Mouse (Mus musculus): Measurements from ENCODE around the gene Arfrp1. TPM values are rescaled to one million over a fixed set of nuclear protein-coding genes. Genes with fewer than 3 reads are reported as not detected.

Arfrp1 gene
- polyA plus RNA-seq, 1 experiment from 2014 or later, result 63.0 TPM

GRCm38 (mm10) chr2:181392600-181393213 lies 27.5 kb upstream of the Arfrp1 start:
- H3K36me3 ChIP-seq (ENCODE audit: control insufficient read depth, insufficient read depth), result no peaks in the 10 kb centered on the region
- ATAC-seq (replicated peaks; ENCODE audit: extremely low read depth, insufficient read depth, low FRiP score), result peak; percentile 71; the same call in 1 of the 2 replicates
- WGBS, result 25% methylated on average over 4 of the region's 4 CpGs

GRCm38 (mm10) chr2:181391541-181391940 lies 26.3 kb upstream of the Arfrp1 start:
- Histone ChIP-seq H3K4me3 (ENCODE audit: low read length) (no peak overlapping the region), H3K9ac (ENCODE audit: low read length) (no peak overlapping the region), H3K27me3 (ENCODE audit: control insufficient read depth, insufficient read depth, low read length) (no peaks in the 10 kb centered on the region), H3K36me3 (ENCODE audit: control insufficient read depth, insufficient read depth) (no peaks in the 10 kb centered on the region; the same call in 1 of the 2 replicates), H3K27ac (ENCODE audit: low read length) (no peak overlapping the region), H3K4me1 (ENCODE audit: control insufficient read depth, insufficient read depth, low read length) (no peaks in the 10 kb centered on the region), H3K9me3 (replicated peaks; ENCODE audit: control insufficient read depth, low read length) (no peaks in the 10 kb centered on the region), H3K4me2 (ENCODE audit: low read depth, low read length) (no peak overlapping the region)
- WGBS, result 64% methylated on average over 2 of the region's 2 CpGs
- ATAC-seq (replicated peaks; ENCODE audit: extremely low read depth, insufficient read depth, low FRiP score), result no peak

More at GRCm38 (mm10) chr2:181392600-181393213, 27.5 kb upstream of the Arfrp1 start:
- Histone ChIP-seq H3K9ac (ENCODE audit: low read length) (no peak overlapping the region), H3K27ac (ENCODE audit: low read length) (no peak overlapping the region), H3K27me3 (ENCODE audit: control insufficient read depth, insufficient read depth, low read length) (no peaks in the 10 kb centered on the region), H3K9me3 (replicated peaks; ENCODE audit: control insufficient read depth, low read length) (no peaks in the 10 kb centered on the region), H3K4me2 (ENCODE audit: low read depth, low read length) (no peak overlapping the region), H3K4me3 (ENCODE audit: low read length) (no peak overlapping the region), H3K4me1 (ENCODE audit: control insufficient read depth, insufficient read depth, low read length) (peaks cover 7% of the 10 kb centered on the region)

- ATAC-seq (replicated peaks; ENCODE audit: extremely low read depth, insufficient read depth, low FRiP score), result no peak
- Histone ChIP-seq H3K27ac (ENCODE audit: low read length) (no peak overlapping the region), H3K4me3 (ENCODE audit: low read length) (no peak overlapping the region), H3K36me3 (ENCODE audit: control insufficient read depth, insufficient read depth) (no peaks in the 10 kb centered on the region; the same call in 1 of the 2 replicates), H3K4me2 (ENCODE audit: low read depth, low read length) (no peak overlapping the region), H3K9ac (ENCODE audit: low read length) (no peak overlapping the region), H3K9me3 (replicated peaks; ENCODE audit: control insufficient read depth, low read length) (no peaks in the 10 kb centered on the region), H3K4me1 (ENCODE audit: control insufficient read depth, insufficient read depth, low read length) (peaks cover 2% of the 10 kb centered on the region; the same call in 1 of the 2 replicates), H3K27me3 (ENCODE audit: control insufficient read depth, insufficient read depth, low read length) (no peaks in the 10 kb centered on the region)
- WGBS, result 85% methylated on average over 15 of the region's 15 CpGs
Observed at GRCm38 (mm10) chr2:181391022-181391421, 25.8 kb upstream of the Arfrp1 start.

GRCm38 (mm10) chr2:181390136-181390870 lies 25.1 kb upstream of the Arfrp1 start:
- Histone ChIP-seq H3K27me3 (ENCODE audit: control insufficient read depth, insufficient read depth, low read length) (no peaks in the 10 kb centered on the region), H3K4me1 (ENCODE audit: control insufficient read depth, insufficient read depth, low read length) (peaks cover 8% of the 10 kb centered on the region), H3K4me2 (ENCODE audit: low read depth, low read length) (no peak overlapping the region), H3K36me3 (ENCODE audit: control insufficient read depth, insufficient read depth) (no peaks in the 10 kb centered on the region; the same call in 1 of the 2 replicates), H3K4me3 (ENCODE audit: low read length) (no peak overlapping the region), H3K27ac (ENCODE audit: low read length) (no peak overlapping the region), H3K9me3 (replicated peaks; ENCODE audit: control insufficient read depth, low read length) (no peaks in the 10 kb centered on the region), H3K9ac (ENCODE audit: low read length) (no peak overlapping the region)
- WGBS, result 77% methylated on average over 4 of the region's 4 CpGs
- no peak for ATAC-seq (replicated peaks; ENCODE audit: extremely low read depth, insufficient read depth, low FRiP score)

- ATAC-seq (replicated peaks; ENCODE audit: extremely low read depth, insufficient read depth, low FRiP score), result no peak
- WGBS, result 88% methylated on average over 4 of the region's 4 CpGs
- Histone ChIP-seq H3K4me2 (ENCODE audit: low read depth, low read length) (no peak overlapping the region), H3K4me3 (ENCODE audit: low read length) (no peak overlapping the region), H3K9me3 (replicated peaks; ENCODE audit: control insufficient read depth, low read length) (no peaks in the 10 kb centered on the region), H3K27me3 (ENCODE audit: control insufficient read depth, insufficient read depth, low read length) (no peaks in the 10 kb centered on the region), H3K27ac (ENCODE audit: low read length) (no peak overlapping the region), H3K9ac (ENCODE audit: low read length) (no peak overlapping the region), H3K36me3 (ENCODE audit: control insufficient read depth, insufficient read depth) (peaks cover 19% of the 10 kb centered on the region; the same call in 1 of the 2 replicates), H3K4me1 (ENCODE audit: control insufficient read depth, insufficient read depth, low read length) (peaks cover 10% of the 10 kb centered on the region)
Observed at GRCm38 (mm10) chr2:181386663-181387210, 21.5 kb upstream of the Arfrp1 start.

- no peaks in the 10 kb centered on the region for H3K9me3 ChIP-seq (replicated peaks; ENCODE audit: control insufficient read depth, low read length)
- no peak for ATAC-seq (replicated peaks; ENCODE audit: extremely low read depth, insufficient read depth, low FRiP score)
- H3K4me3 ChIP-seq (ENCODE audit: low read length), result no peak overlapping the region
- WGBS, result 46% methylated on average over 3 of the region's 3 CpGs
- H3K27ac ChIP-seq (ENCODE audit: low read length), result peak overlapping the region; percentile 71; the same call in 1 of the 2 replicates
- H3K9ac ChIP-seq (ENCODE audit: low read length), result no peak overlapping the region
- peaks cover 23% of the 10 kb centered on the region; the same call in 1 of the 2 replicates for H3K36me3 ChIP-seq (ENCODE audit: control insufficient read depth, insufficient read depth)
- H3K4me1 ChIP-seq (ENCODE audit: control insufficient read depth, insufficient read depth, low read length), result peaks cover 10% of the 10 kb centered on the region
- no peaks in the 10 kb centered on the region for H3K27me3 ChIP-seq (ENCODE audit: control insufficient read depth, insufficient read depth, low read length)
- H3K4me2 ChIP-seq (ENCODE audit: low read depth, low read length), result no peak overlapping the region
Observed at GRCm38 (mm10) chr2:181385885-181386284, 20.7 kb upstream of the Arfrp1 start.

- H3K4me1 ChIP-seq (ENCODE audit: control insufficient read depth, insufficient read depth, low read length), result peaks cover 10% of the 10 kb centered on the region
- no peaks in the 10 kb centered on the region for H3K27me3 ChIP-seq (ENCODE audit: control insufficient read depth, insufficient read depth, low read length)
- H3K4me2 ChIP-seq (ENCODE audit: low read depth, low read length), result no peak overlapping the region
- H3K36me3 ChIP-seq (ENCODE audit: control insufficient read depth, insufficient read depth), result peaks cover 28% of the 10 kb centered on the region
- H3K27ac ChIP-seq (ENCODE audit: low read length), result peak overlapping the region; percentile 71
- no peak overlapping the region for H3K4me3 ChIP-seq (ENCODE audit: low read length)
- H3K9me3 ChIP-seq (replicated peaks; ENCODE audit: control insufficient read depth, low read length), result no peaks in the 10 kb centered on the region
- H3K9ac ChIP-seq (ENCODE audit: low read length), result no peak overlapping the region
- peak; percentile 34 for ATAC-seq (replicated peaks; ENCODE audit: extremely low read depth, insufficient read depth, low FRiP score)
- WGBS, result 65% methylated on average over 4 of the region's 4 CpGs
Observed at GRCm38 (mm10) chr2:181384919-181385391, 19.8 kb upstream of the Arfrp1 start.

- Histone ChIP-seq H3K27ac (ENCODE audit: low read length) (0 out of 2 replicates have a peak overlapping the region, but pooled peaks have one; percentile 23), H3K36me3 (ENCODE audit: control insufficient read depth, insufficient read depth) (peaks cover 33% of the 10 kb centered on the region), H3K4me3 (ENCODE audit: low read length) (no peak overlapping the region), H3K4me1 (ENCODE audit: control insufficient read depth, insufficient read depth, low read length) (peaks cover 10% of the 10 kb centered on the region), H3K9ac (ENCODE audit: low read length) (no peak overlapping the region), H3K9me3 (replicated peaks; ENCODE audit: control insufficient read depth, low read length) (no peaks in the 10 kb centered on the region), H3K27me3 (ENCODE audit: control insufficient read depth, insufficient read depth, low read length) (no peaks in the 10 kb centered on the region), H3K4me2 (ENCODE audit: low read depth, low read length) (no peak overlapping the region)
- ATAC-seq (replicated peaks; ENCODE audit: extremely low read depth, insufficient read depth, low FRiP score), result no peak
- 80% methylated on average over 7 of the region's 7 CpGs for WGBS
Observed at GRCm38 (mm10) chr2:181384463-181384862, 19.3 kb upstream of the Arfrp1 start.

All from heart, embryonic 16.5 days (tissue).